Mouse (Mus musculus): ENCODE data around the gene Mre11a. TPM values are rescaled to one million over a fixed set of nuclear protein-coding genes. Genes with fewer than 3 reads are reported as not detected.
A peak's percentile ranks its signal among the peaks of the same experiment; 100 is the strongest.

Mre11a gene
- total RNA-seq, 4 experiments from 2014 or later = 14.6 to 19.7 (median 16.2) TPM

GRCm38 (mm10) chr9:14821396-14821795 is 36.9 kb downstream of the Mre11a start:
- DNase-seq (ENCODE audit: low spot score in 2 of 2) = no peak

- no peak for DNase-seq (ENCODE audit: low spot score in 2 of 2)
These were observed 40.4 kb downstream of the Mre11a start for GRCm38 (mm10) chr9:14824840-14825239.

- DNase-seq (ENCODE audit: low spot score in 2 of 2) = no peak
These were observed 43.4 kb downstream of the Mre11a start for GRCm38 (mm10) chr9:14827875-14828274.

GRCm38 (mm10) chr9:14832046-14832445 is 47.6 kb downstream of the Mre11a start:
- DNase-seq (ENCODE audit: low spot score in 2 of 2) = no peak

GRCm38 (mm10) chr9:14835335-14836075 is 51.1 kb downstream of the Mre11a start:
- no peak for DNase-seq (ENCODE audit: low spot score in 2 of 2)

GRCm38 (mm10) chr9:14839527-14839926 is 55.1 kb downstream of the Mre11a start:
- DNase-seq (ENCODE audit: low spot score in 2 of 2) = no peak

- no peak for DNase-seq (ENCODE audit: low spot score in 2 of 2)
These were observed 55.5 kb downstream of the Mre11a start for GRCm38 (mm10) chr9:14839970-14840369.

- DNase-seq (ENCODE audit: low spot score in 2 of 2) = no peak
These were observed 57.7 kb downstream of the Mre11a start for GRCm38 (mm10) chr9:14841878-14842761.

- no peak for DNase-seq (ENCODE audit: low spot score in 2 of 2)
These were observed 58.9 kb downstream of the Mre11a start for GRCm38 (mm10) chr9:14843311-14843857.

- DNase-seq (ENCODE audit: low spot score in 2 of 2) = no peak
These were observed 59.4 kb downstream of the Mre11a start for GRCm38 (mm10) chr9:14843901-14844300.

- no peak for DNase-seq (ENCODE audit: low spot score in 2 of 2)
These were observed 62.0 kb downstream of the Mre11a start for GRCm38 (mm10) chr9:14846428-14846827.

- no peak for DNase-seq (ENCODE audit: low spot score in 2 of 2)
These were observed 63.9 kb downstream of the Mre11a start for GRCm38 (mm10) chr9:14848267-14848935.

- no peak for DNase-seq (ENCODE audit: low spot score in 2 of 2)
These were observed 70.1 kb downstream of the Mre11a start for GRCm38 (mm10) chr9:14854585-14854984.

GRCm38 (mm10) chr9:14856922-14857654 is 72.6 kb downstream of the Mre11a start:
- DNase-seq (ENCODE audit: low spot score in 2 of 2) = no peak

- no peak for DNase-seq (ENCODE audit: low spot score in 2 of 2)
These were observed 73.8 kb downstream of the Mre11a start for GRCm38 (mm10) chr9:14858170-14858706.

GRCm38 (mm10) chr9:14858782-14859181 is 74.3 kb downstream of the Mre11a start:
- no peak for DNase-seq (ENCODE audit: low spot score in 2 of 2)

- DNase-seq (ENCODE audit: low spot score in 2 of 2) = peak; percentile 46 to 59
These were observed 75.6 kb downstream of the Mre11a start, which contains the start of gene Gpr83 for GRCm38 (mm10) chr9:14859868-14860639. Gene Gpr83, plus strand, starts transcription at chr9:14860210.

- DNase-seq (ENCODE audit: low spot score in 2 of 2) = no peak
These were observed 78.7 kb downstream of the Mre11a start for GRCm38 (mm10) chr9:14863126-14863525.

GRCm38 (mm10) chr9:14864726-14865125 is 80.3 kb downstream of the Mre11a start:
- no peak for DNase-seq (ENCODE audit: low spot score in 2 of 2)

- DNase-seq (ENCODE audit: low spot score in 2 of 2) = peak; percentile 41 to 46
These were observed 82.5 kb downstream of the Mre11a start for GRCm38 (mm10) chr9:14866957-14867356.
